Mouse (Mus musculus) right cerebral cortex, postnatal 4 days (tissue): ENCODE results near the gene Setdb2.
"Not testable (repeated sequence)": the region's sequence is repeated elsewhere in the genome, so short reads cannot be mapped to it uniquely, and the experiment has no call there.

Experiments
- DNase-seq: peaks from one replicate; pipeline ENCODE4 v3.0.0-alpha.2; 2022

Gene Setdb2

GRCm38 (mm10) chr14:59440558-59441471 is at the start of gene Setdb2, which contains the start of gene Cab39l:
Gene Setdb2 (minus strand): TSS chr14:59440884.
Gene Cab39l (plus strand): TSS chr14:59440972.
- DNase-seq = peak; percentile 88

- DNase-seq = no peak
These were observed 44.6 kb upstream of the Setdb2 start for GRCm38 (mm10) chr14:59485247-59485810.

GRCm38 (mm10) chr14:59478699-59479098 is 38.0 kb upstream of the Setdb2 start:
- DNase-seq = no peak

GRCm38 (mm10) chr14:59470781-59471180 is 30.1 kb upstream of the Setdb2 start:
- DNase-seq = no peak

GRCm38 (mm10) chr14:59467798-59468197 is 27.1 kb upstream of the Setdb2 start:
- no peak for DNase-seq

- DNase-seq = no peak
These were observed 25.8 kb upstream of the Setdb2 start for GRCm38 (mm10) chr14:59466503-59466902.

- no peak for DNase-seq
These were observed 7.3 kb upstream of the Setdb2 start for GRCm38 (mm10) chr14:59447981-59448380.

GRCm38 (mm10) chr14:59445421-59445820 is 4.7 kb upstream of the Setdb2 start:
- DNase-seq = no peak

GRCm38 (mm10) chr14:59441472-59441805 is 755 bp upstream of the Setdb2 start:
- DNase-seq = no peak

- no peak for DNase-seq
These were observed 645 bp downstream of the Setdb2 start for GRCm38 (mm10) chr14:59440039-59440438.

- DNase-seq = no peak
These were observed 2.2 kb downstream of the Setdb2 start for GRCm38 (mm10) chr14:59438505-59438904.

GRCm38 (mm10) chr14:59437398-59437797 is 3.3 kb downstream of the Setdb2 start:
- DNase-seq = no peak

GRCm38 (mm10) chr14:59435206-59435605 is 5.5 kb downstream of the Setdb2 start:
- DNase-seq = no peak

GRCm38 (mm10) chr14:59433902-59434301 is 6.8 kb downstream of the Setdb2 start:
- DNase-seq = no peak

GRCm38 (mm10) chr14:59430556-59430955 is 10.1 kb downstream of the Setdb2 start:
- no peak for DNase-seq

GRCm38 (mm10) chr14:59422912-59423663 is 17.6 kb downstream of the Setdb2 start:
- DNase-seq = no peak

GRCm38 (mm10) chr14:59418171-59418570 is 22.5 kb downstream of the Setdb2 start:
- DNase-seq = no peak

- not testable (repeated sequence) for DNase-seq
These were observed 25.7 kb downstream of the Setdb2 start for GRCm38 (mm10) chr14:59414979-59415378.

- DNase-seq = no peak
These were observed 43.7 kb downstream of the Setdb2 start for GRCm38 (mm10) chr14:59396999-59397398.

GRCm38 (mm10) chr14:59395281-59395680 is 45.4 kb downstream of the Setdb2 start, which contains the start of gene Phf11c:
Gene Phf11c (minus strand): TSS chr14:59395381.
- no peak for DNase-seq

GRCm38 (mm10) chr14:59390181-59390580 is 50.5 kb downstream of the Setdb2 start:
- peak; percentile 9 for DNase-seq

GRCm38 (mm10) chr14:59389532-59389931 is 51.2 kb downstream of the Setdb2 start:
- DNase-seq = no peak

GRCm38 (mm10) chr14:59370348-59371068 is 70.2 kb downstream of the Setdb2 start:
- no peak for DNase-seq
